Mouse (Mus musculus) heart, embryonic 13.5 days (tissue): Measurements from ENCODE around the gene Mapk3. TPM values are rescaled to one million over a fixed set of nuclear protein-coding genes. Genes with fewer than 3 reads are reported as not detected.
"Not testable (repeated sequence)": the region's sequence is repeated elsewhere in the genome, so short reads cannot be mapped to it uniquely, and the experiment has no call there.

ENCODE experiments used
- ATAC-seq: fragments of 200-750 bp; cut with Nextera tagmentation; 2 replicates; pipeline ENCODE4 v1.8.0; 2017; ENCODE audit warnings: moderate TSS enrichment; ENCODE audit not compliant: insufficient number of reproducible peaks, low FRiP score, low TSS enrichment; ENCODE audit errors: extremely low read depth
- H3K27ac ChIP-seq: fragments of 300-500 bp; sonication (generic); replicated peaks from 2 replicates; pipeline ENCODE4 v1.5.1; 2015; ENCODE audit warnings: moderate library complexity, mild to moderate bottlenecking, inconsistent platforms
- H3K27me3 ChIP-seq: fragments of 300-500 bp; sonication (generic); replicated peaks from 2 replicates; pipeline ENCODE4 v1.6.1; 2015; ENCODE audit warnings: mild to moderate bottlenecking, inconsistent platforms
- H3K36me3 ChIP-seq: fragments of 300-500 bp; sonication (generic); 2 replicates; pipeline ENCODE4 v1.6.1; 2015; ENCODE audit warnings: mild to moderate bottlenecking, inconsistent platforms
- H3K4me1 ChIP-seq: fragments of 300-500 bp; sonication (generic); 2 replicates; pipeline ENCODE4 v1.6.1; 2015; ENCODE audit warnings: inconsistent platforms
- H3K4me2 ChIP-seq: fragments of 300-500 bp; sonication (generic); 2 replicates; pipeline ENCODE4 v1.6.1; 2015; ENCODE audit warnings: inconsistent platforms, mild to moderate bottlenecking, moderate library complexity
- H3K4me3 ChIP-seq: fragments of 300-500 bp; sonication (generic); 2 replicates; pipeline ENCODE4 v1.5.1; 2015; ENCODE audit warnings: moderate library complexity, mild to moderate bottlenecking, inconsistent platforms
- H3K9ac ChIP-seq: fragments of 300-500 bp; sonication (generic); 2 replicates; pipeline ENCODE4 v1.6.1; 2015; ENCODE audit warnings: inconsistent platforms, mild to moderate bottlenecking, moderate library complexity
- H3K9me3 ChIP-seq: fragments of 300-500 bp; sonication (generic); 2 replicates; pipeline ENCODE4 v1.6.1; 2016; ENCODE audit warnings: inconsistent platforms
- WGBS: fragments of 180-500 bp; shearing (Covaris S2); methylation state at CpG from one replicate; pipeline ENCODE4 v1.1.7; 2015; ENCODE audit warnings: mixed read lengths; 5-methylcytosine and 5-hydroxymethylcytosine counted together
- polyA plus RNA-seq: library from polyadenylated mRNA; unstranded; fragments of >200 nt; fragmentation: Nextera tagmentation; extraction: Ambion mirVana; gene quantifications from 2 replicates; pipeline ENCODE4 v1.2.1, GENCODE M21; 2015

Mapk3 gene
- 57.5 and 65.5 TPM in 2 replicates for polyA plus RNA-seq

- H3K27ac ChIP-seq = peak within 1 kb of the TSS; percentile 94
- H3K9ac ChIP-seq = peak within 1 kb of the TSS; percentile 98
- no peaks in the 10 kb centered on the region for H3K27me3 ChIP-seq
- peak within 1 kb of the TSS; percentile 92 for H3K4me3 ChIP-seq
- peaks cover 42% of the 10 kb centered on the region for H3K4me1 ChIP-seq
- H3K9me3 ChIP-seq = no peaks in the 10 kb centered on the region
- 1% methylated on average over 20 of the region's 38 CpGs for WGBS
- peak within 1 kb of the TSS; percentile 92 for H3K4me2 ChIP-seq
- ATAC-seq = peak; percentile 67
- H3K36me3 ChIP-seq = peaks cover 25% of the 10 kb centered on the region
These were observed at the start of gene Mapk3 for GRCm38 (mm10) chr7:126759050-126759671. TSS of gene Mapk3 (plus strand) at chr7:126759601.

GRCm38 (mm10) chr7:126710266-126710665 lies 49.1 kb upstream of the Mapk3 start:
- WGBS = 54% methylated on average over 4 of the region's 4 CpGs
- H3K27me3 ChIP-seq = peaks cover 14% of the 10 kb centered on the region
- H3K27ac ChIP-seq = no peak overlapping the region
- no peaks in the 10 kb centered on the region for H3K4me1 ChIP-seq
- no peak overlapping the region for H3K9ac ChIP-seq
- H3K36me3 ChIP-seq = no peaks in the 10 kb centered on the region
- ATAC-seq = no peak
- no peak overlapping the region for H3K4me3 ChIP-seq
- no peak overlapping the region for H3K4me2 ChIP-seq
- no peaks in the 10 kb centered on the region for H3K9me3 ChIP-seq

DNA sequence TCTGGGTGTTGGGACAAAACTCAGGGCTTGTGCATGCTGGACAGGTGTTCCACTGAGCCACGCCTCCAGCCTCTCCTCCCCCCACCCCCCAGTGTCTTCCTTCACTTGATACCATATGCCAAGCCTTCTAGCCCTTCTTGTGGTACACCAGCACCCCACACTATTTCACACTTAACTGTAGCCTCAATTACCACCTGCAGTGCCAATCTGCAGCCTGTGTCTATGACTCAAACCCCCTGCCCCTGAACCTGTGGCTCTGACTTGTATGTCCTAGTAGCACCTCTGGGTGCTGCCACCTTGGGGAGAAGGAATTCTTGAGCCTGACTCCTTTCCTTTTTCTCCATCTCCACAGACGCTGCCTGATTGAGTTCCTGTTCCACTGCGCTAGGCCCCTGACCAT lies 47.5 kb upstream of the Mapk3 start:
- WGBS = 64% methylated on average over 3 of the region's 3 CpGs
- Histone ChIP-seq H3K4me3 (no peak overlapping the region), H3K36me3 (no peaks in the 10 kb centered on the region), H3K9ac (no peak overlapping the region), H3K4me1 (no peaks in the 10 kb centered on the region), H3K9me3 (no peaks in the 10 kb centered on the region), H3K4me2 (no peak overlapping the region), H3K27me3 (no peaks in the 10 kb centered on the region; the same call in 1 of the 2 replicates), H3K27ac (no peak overlapping the region)
- ATAC-seq = no peak

- H3K9ac ChIP-seq = no peak overlapping the region
- no peak overlapping the region for H3K4me2 ChIP-seq
- no peak for ATAC-seq
- no peaks in the 10 kb centered on the region for H3K4me1 ChIP-seq
- H3K27ac ChIP-seq = no peak overlapping the region
- H3K4me3 ChIP-seq = no peak overlapping the region
- no peaks in the 10 kb centered on the region for H3K9me3 ChIP-seq
- H3K36me3 ChIP-seq = no peaks in the 10 kb centered on the region
- 73% methylated on average over 4 of the region's 4 CpGs for WGBS
- H3K27me3 ChIP-seq = no peaks in the 10 kb centered on the region
These were observed 43.7 kb upstream of the Mapk3 start for GRCm38 (mm10) chr7:126715679-126716078.

DNA sequence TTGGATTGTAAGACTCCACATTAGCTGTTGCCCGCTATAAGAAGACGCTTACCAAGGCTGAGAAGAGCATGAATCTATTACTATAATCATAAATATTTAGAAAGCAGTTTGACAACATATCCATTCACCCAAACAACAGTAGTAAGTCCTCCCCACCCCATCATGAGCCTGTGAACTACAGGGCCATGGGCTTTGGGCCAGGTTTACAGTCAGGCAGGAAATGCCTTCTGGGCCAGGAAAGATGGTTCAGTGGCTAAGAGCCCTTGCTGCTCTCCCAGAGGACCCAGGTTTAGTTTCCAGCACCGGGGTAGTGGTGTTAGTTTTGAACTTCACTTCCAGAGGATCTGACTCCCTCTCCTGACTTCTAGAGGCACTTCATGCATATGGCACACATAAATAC lies 41.8 kb upstream of the Mapk3 start:
- no peak overlapping the region for H3K9ac ChIP-seq
- WGBS = 81% methylated on average over 3 of the region's 3 CpGs
- H3K4me3 ChIP-seq = no peak overlapping the region
- no peak overlapping the region for H3K4me2 ChIP-seq
- ATAC-seq = no peak
- H3K36me3 ChIP-seq = no peaks in the 10 kb centered on the region
- no peaks in the 10 kb centered on the region for H3K4me1 ChIP-seq
- H3K27ac ChIP-seq = no peak overlapping the region
- H3K9me3 ChIP-seq = no peaks in the 10 kb centered on the region
- no peaks in the 10 kb centered on the region for H3K27me3 ChIP-seq

DNA sequence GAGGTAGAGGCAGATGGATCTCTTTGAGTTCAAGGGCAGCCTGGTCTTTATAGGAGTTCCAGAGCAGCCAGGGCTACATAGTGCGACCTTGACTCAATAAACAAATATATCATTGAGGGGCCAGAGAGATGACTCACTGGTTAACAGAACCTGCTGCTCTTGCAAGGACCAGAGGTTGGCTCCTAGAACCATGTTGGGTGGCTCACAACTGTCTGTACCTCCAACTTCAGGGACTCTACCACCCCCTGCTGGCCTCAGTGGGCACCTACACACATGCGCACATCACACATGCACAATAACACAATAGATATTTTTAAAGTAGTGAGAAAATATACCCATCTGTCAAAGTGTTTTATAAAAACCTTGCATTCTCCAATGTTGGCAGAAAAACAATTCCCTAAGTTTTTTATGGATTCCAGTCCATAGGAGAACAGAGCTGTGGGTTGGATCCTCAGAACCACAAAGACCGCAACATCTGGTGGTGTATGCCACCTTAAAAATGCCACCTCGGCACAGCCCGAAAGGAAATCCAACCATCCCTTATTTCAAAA lies 40.5 kb upstream of the Mapk3 start:
- ATAC-seq = no peak
- no peaks in the 10 kb centered on the region for H3K4me1 ChIP-seq
- no peaks in the 10 kb centered on the region for H3K36me3 ChIP-seq
- 0 out of 2 replicates have a peak, but pooled peaks cover 4% of the 10 kb centered on the region for H3K9me3 ChIP-seq
- H3K27me3 ChIP-seq = no peaks in the 10 kb centered on the region
- no peak overlapping the region for H3K27ac ChIP-seq
- H3K4me2 ChIP-seq = no peak overlapping the region
- H3K4me3 ChIP-seq = no peak overlapping the region
- 88% methylated on average over 5 of the region's 5 CpGs for WGBS
- H3K9ac ChIP-seq = no peak overlapping the region

- no peaks in the 10 kb centered on the region for H3K27me3 ChIP-seq
- H3K9me3 ChIP-seq = 0 out of 2 replicates have a peak, but pooled peaks cover 4% of the 10 kb centered on the region
- no peak overlapping the region for H3K9ac ChIP-seq
- ATAC-seq = no peak
- H3K4me3 ChIP-seq = no peak overlapping the region
- no peak overlapping the region for H3K27ac ChIP-seq
- no peak overlapping the region for H3K4me2 ChIP-seq
- no peaks in the 10 kb centered on the region for H3K4me1 ChIP-seq
- no peaks in the 10 kb centered on the region for H3K36me3 ChIP-seq
- WGBS = 82% methylated on average over 13 of the region's 13 CpGs
These were observed 37.8 kb upstream of the Mapk3 start for GRCm38 (mm10) chr7:126721635-126722034.

GRCm38 (mm10) chr7:126725077-126725476 lies 34.3 kb upstream of the Mapk3 start:
- no peaks in the 10 kb centered on the region for H3K27me3 ChIP-seq
- no peak overlapping the region for H3K4me2 ChIP-seq
- H3K27ac ChIP-seq = no peak overlapping the region
- no peaks in the 10 kb centered on the region for H3K4me1 ChIP-seq
- H3K36me3 ChIP-seq = no peaks in the 10 kb centered on the region
- H3K4me3 ChIP-seq = no peak overlapping the region
- 0 out of 2 replicates have a peak, but pooled peaks cover 4% of the 10 kb centered on the region for H3K9me3 ChIP-seq
- 51% methylated on average over 3 of the region's 3 CpGs for WGBS
- no peak overlapping the region for H3K9ac ChIP-seq
- ATAC-seq = no peak

- Histone ChIP-seq H3K36me3 (no peaks in the 10 kb centered on the region), H3K4me3 (no peak overlapping the region), H3K4me2 (no peak overlapping the region), H3K27ac (no peak overlapping the region), H3K9ac (no peak overlapping the region), H3K9me3 (0 out of 2 replicates have a peak, but pooled peaks cover 4% of the 10 kb centered on the region), H3K27me3 (no peaks in the 10 kb centered on the region), H3K4me1 (no peaks in the 10 kb centered on the region)
- no peak for ATAC-seq
- 65% methylated on average over 5 of the region's 5 CpGs for WGBS
These were observed 33.7 kb upstream of the Mapk3 start for GRCm38 (mm10) chr7:126725667-126726066.

- H3K36me3 ChIP-seq, H3K9me3 ChIP-seq, H3K27me3 ChIP-seq, H3K9ac ChIP-seq, H3K4me3 ChIP-seq, H3K4me2 ChIP-seq, H3K4me1 ChIP-seq, H3K27ac ChIP-seq, ATAC-seq: not testable (repeated sequence)
- WGBS = 67% methylated on average over 4 of the region's 4 CpGs
These were observed 29.1 kb upstream of the Mapk3 start for GRCm38 (mm10) chr7:126730256-126730789.

- H3K9ac ChIP-seq = no peak overlapping the region
- H3K36me3 ChIP-seq = no peaks in the 10 kb centered on the region
- H3K4me2 ChIP-seq = no peak overlapping the region
- WGBS = 68% methylated on average over 8 of the region's 8 CpGs
- ATAC-seq = no peak
- no peaks in the 10 kb centered on the region for H3K27me3 ChIP-seq
- no peak overlapping the region for H3K4me3 ChIP-seq
- no peak overlapping the region for H3K27ac ChIP-seq
- H3K9me3 ChIP-seq = no peaks in the 10 kb centered on the region
- H3K4me1 ChIP-seq = no peaks in the 10 kb centered on the region
These were observed 23.3 kb upstream of the Mapk3 start for GRCm38 (mm10) chr7:126736122-126736521.

GRCm38 (mm10) chr7:126739551-126739950 lies 19.9 kb upstream of the Mapk3 start:
- Histone ChIP-seq H3K4me3 (no peak overlapping the region), H3K4me2 (no peak overlapping the region), H3K9me3 (no peaks in the 10 kb centered on the region), H3K9ac (no peak overlapping the region), H3K27ac (no peak overlapping the region), H3K36me3 (no peaks in the 10 kb centered on the region), H3K4me1 (no peaks in the 10 kb centered on the region), H3K27me3 (no peaks in the 10 kb centered on the region)
- ATAC-seq = no peak
- WGBS = 85% methylated on average over 17 of the region's 17 CpGs
